In genomic region chr11:70596094-70596493, GRCm38 (mm10) we compare ENCODE assay signal across 1 mouse cellular context.
TF ChIP-seq lines count a peak whose summit lies in the region.

No protein-coding gene starts in this region.

TF ChIP-seq in MEL, 35 proteins besides CTCF, POLR2A, EP300 and RAD21 (continued from another document):
- TF ChIP-seq ZMIZ1 (IDR thresholded peaks at IDR 0.05; ENCODE audit: low read depth, low read length) = no peak
- no peak for TF ChIP-seq POLR2AphosphoS5 (IDR thresholded peaks at IDR 0.05; ENCODE audit: borderline replicate concordance, low read depth, low read length)
